Mouse (Mus musculus) ovary, postnatal 10 days (tissue): ENCODE data around the gene Slc24a1.

Source experiments
- DNase-seq: peaks from one replicate; pipeline ENCODE4 v3.0.0; 2022; ENCODE audit warnings: low spot score

Slc24a1 gene

GRCm38 (mm10) chr9:64937491-64937890, 13.9 kb downstream of the Slc24a1 start:
- DNase-seq, result no peak

GRCm38 (mm10) chr9:64936508-64936907, 14.9 kb downstream of the Slc24a1 start:
- DNase-seq, result no peak

GRCm38 (mm10) chr9:64934015-64934754, 17.2 kb downstream of the Slc24a1 start:
- DNase-seq, result no peak

- no peak for DNase-seq
Measured at GRCm38 (mm10) chr9:64931751-64932610, 19.4 kb downstream of the Slc24a1 start.

- no peak for DNase-seq
Measured at GRCm38 (mm10) chr9:64930256-64930655, 21.2 kb downstream of the Slc24a1 start.

GRCm38 (mm10) chr9:64926201-64926991, 25.0 kb downstream of the Slc24a1 start:
- DNase-seq, result no peak

GRCm38 (mm10) chr9:64925771-64926170, 25.6 kb downstream of the Slc24a1 start:
- no peak for DNase-seq

GRCm38 (mm10) chr9:64918560-64918959, 32.8 kb downstream of the Slc24a1 start:
- DNase-seq, result no peak

GRCm38 (mm10) chr9:64914629-64915028, 36.8 kb downstream of the Slc24a1 start:
- DNase-seq, result no peak

GRCm38 (mm10) chr9:64913973-64914372, 37.4 kb downstream of the Slc24a1 start:
- DNase-seq, result no peak

GRCm38 (mm10) chr9:64913406-64913805, 38.0 kb downstream of the Slc24a1 start:
- DNase-seq, result no peak

- no peak for DNase-seq
Measured at GRCm38 (mm10) chr9:64907441-64907840, 44.0 kb downstream of the Slc24a1 start.

GRCm38 (mm10) chr9:64904917-64905640, 46.3 kb downstream of the Slc24a1 start:
- DNase-seq, result no peak

- peak; percentile 36 for DNase-seq
Measured at GRCm38 (mm10) chr9:64903386-64903785, 48.0 kb downstream of the Slc24a1 start.

GRCm38 (mm10) chr9:64902866-64903265, 48.5 kb downstream of the Slc24a1 start:
- no peak for DNase-seq

GRCm38 (mm10) chr9:64896605-64897004, 54.8 kb downstream of the Slc24a1 start:
- DNase-seq, result no peak

- DNase-seq, result no peak
Measured at GRCm38 (mm10) chr9:64886008-64886407, 65.4 kb downstream of the Slc24a1 start.
